Mouse (Mus musculus) megakaryocyte, adult 5-6 weeks (primary cell): ENCODE results near the gene Sec63. TPM values are rescaled to one million over a fixed set of nuclear protein-coding genes. Genes with fewer than 3 reads are reported as not detected.

ENCODE experiments used
- ATAC-seq: 2 replicates; pipeline ENCODE4 v1.8.0; 2016; ENCODE audit warnings: mild to moderate bottlenecking, inconsistent platforms; ENCODE audit not compliant: poor library complexity, severe bottlenecking
- total RNA-seq, 2 experiments: library from RNA; stranded (forward) in 1 of 2; stranded (reverse) in 1 of 2; fragments of 153-499, 151-499 nt in 1 of 2; fragments of 221-1000, 200-1000 nt in 1 of 2; gene quantifications; 2 replicates each; pipeline versions ENCODE4 v1.2.3 to v1.2.4; 2015 to 2017

Gene Sec63
- total RNA-seq, 2 experiments from 2014 or later: 24.7 to 48.1 TPM

GRCm38 (mm10) chr10:42827155-42827554 is 65.9 kb downstream of the Sec63 start:
- ATAC-seq: no peak

GRCm38 (mm10) chr10:42830007-42830406 is 68.7 kb downstream of the Sec63 start:
- ATAC-seq: no peak

GRCm38 (mm10) chr10:42830409-42830808 is 69.1 kb downstream of the Sec63 start:
- no peak for ATAC-seq

GRCm38 (mm10) chr10:42832677-42833076 is 71.4 kb downstream of the Sec63 start:
- ATAC-seq: no peak

GRCm38 (mm10) chr10:42833871-42834727 is 72.8 kb downstream of the Sec63 start:
- ATAC-seq: no peak

- ATAC-seq: no peak
These were observed 76.8 kb downstream of the Sec63 start for GRCm38 (mm10) chr10:42838106-42838505.

- ATAC-seq: peak; percentile 17
These were observed 77.4 kb downstream of the Sec63 start for GRCm38 (mm10) chr10:42838736-42839135.

- ATAC-seq: no peak
These were observed 78.7 kb downstream of the Sec63 start for GRCm38 (mm10) chr10:42840036-42840435.

- ATAC-seq: peak; percentile 36; the same call in 1 of the 2 replicates
These were observed 80.4 kb downstream of the Sec63 start for GRCm38 (mm10) chr10:42841531-42842195.

GRCm38 (mm10) chr10:42842358-42842757 is 81.1 kb downstream of the Sec63 start:
- peak; percentile 75 for ATAC-seq

- ATAC-seq: no peak
These were observed 82.1 kb downstream of the Sec63 start for GRCm38 (mm10) chr10:42843416-42843815.

GRCm38 (mm10) chr10:42845480-42845879 is 84.2 kb downstream of the Sec63 start:
- ATAC-seq: no peak

GRCm38 (mm10) chr10:42848179-42849080 is 87.1 kb downstream of the Sec63 start:
- no peak; the same call in 1 of the 2 replicates for ATAC-seq

GRCm38 (mm10) chr10:42849081-42849400 is 87.7 kb downstream of the Sec63 start:
- no peak for ATAC-seq

- no peak for ATAC-seq
These were observed 93.5 kb downstream of the Sec63 start for GRCm38 (mm10) chr10:42854838-42855237.

- no peak for ATAC-seq
These were observed 94.0 kb downstream of the Sec63 start for GRCm38 (mm10) chr10:42855250-42855649.

- ATAC-seq: no peak
These were observed 95.3 kb downstream of the Sec63 start for GRCm38 (mm10) chr10:42856574-42856973.

- no peak for ATAC-seq
These were observed 95.7 kb downstream of the Sec63 start for GRCm38 (mm10) chr10:42857021-42857420.

GRCm38 (mm10) chr10:42859781-42860158 is 98.5 kb downstream of the Sec63 start:
- ATAC-seq: no peak

GRCm38 (mm10) chr10:42860159-42860911 is 99.0 kb downstream of the Sec63 start, which contains the start of gene Scml4:
Gene Scml4, plus strand, starts transcription at chr10:42860370.
- peak; percentile 82 for ATAC-seq
